In genomic region chr2:26022258-26022565, GRCm38 (mm10) we compare ENCODE assay signal across 8 mouse cellular contexts. TPM values are rescaled to one million over a fixed set of nuclear protein-coding genes. Genes with fewer than 3 reads are reported as not detected.
DNase-seq lines count a peak whose midpoint lies in the region; ATAC-seq and TF ChIP-seq lines count a peak whose summit lies in the region.

No protein-coding gene starts in this region.

- peak overlapping the region; percentile 30 for H3K4me2 ChIP-seq in kidney, embryonic 14.5 days (replicated peaks; ENCODE audit: low read depth, low read length)
- peak overlapping the region; percentile 42 for H3K4me2 ChIP-seq in hindbrain, embryonic 13.5 days
- peak overlapping the region; percentile 39; the same call in 1 of the 2 replicates for H3K4me2 ChIP-seq in midbrain, embryonic 12.5 days (replicated peaks)

- intact Hi-C loops in left cerebral cortex, postnatal 25 days (cut with DNase I): no loop called here

- no peak overlapping the region for H3K27ac ChIP-seq in kidney, embryonic 14.5 days (ENCODE audit: low read depth, low read length)
- H3K27ac ChIP-seq in bone marrow macrophage, adult 2 months (ENCODE audit: insufficient read depth, low read depth, low read length): no peak overlapping the region
- no peak overlapping the region for H3K27ac ChIP-seq in hindbrain, embryonic 13.5 days
- no peak overlapping the region for H3K27ac ChIP-seq in midbrain, embryonic 12.5 days (replicated peaks)

- H3K4me3 ChIP-seq in kidney, embryonic 14.5 days (ENCODE audit: low read length): peak overlapping the region; percentile 87; the same call in 1 of the 2 replicates
- peak overlapping the region; percentile 52; the same call in 1 of the 2 replicates for H3K4me3 ChIP-seq in bone marrow macrophage, adult 2 months (ENCODE audit: insufficient read depth, low read length)
- H3K4me3 ChIP-seq in hindbrain, embryonic 13.5 days: no peak overlapping the region
- H3K4me3 ChIP-seq in midbrain, embryonic 12.5 days: no peak overlapping the region

- no peak overlapping the region for H3K9ac ChIP-seq in kidney, embryonic 14.5 days (ENCODE audit: low read depth, low read length)
- H3K9ac ChIP-seq in hindbrain, embryonic 13.5 days: no peak overlapping the region
- no peak overlapping the region for H3K9ac ChIP-seq in midbrain, embryonic 12.5 days (replicated peaks)

- TF ChIP-seq CTCF in bone marrow macrophage, adult 2 months (IDR thresholded peaks at IDR 0.05; ENCODE audit: low read depth, low read length): no peak

- ATAC-seq in kidney, embryonic 14.5 days (ENCODE audit: low FRiP score, low TSS enrichment): no peak
- ATAC-seq in hindbrain, embryonic 13.5 days (ENCODE audit: low FRiP score): no peak
- peak; percentile 29; the same call in 1 of the 2 replicates for ATAC-seq in midbrain, embryonic 12.5 days (ENCODE audit: low FRiP score, low read depth)

- no peak for DNase-seq in kidney, postnatal 10 days
- no peak for DNase-seq in cerebellum, adult 9-10 months
- no peak for DNase-seq in layer of hippocampus, postnatal 10 days (ENCODE audit: low spot score in 2 of 2)
- DNase-seq in left cerebral cortex, postnatal 25 days (ENCODE audit: low spot score in 2 of 2): no peak

- no peaks in the 10 kb centered on the region for H3K27me3 ChIP-seq in kidney, embryonic 14.5 days (ENCODE audit: control insufficient read depth, insufficient read depth, low read length)
- no peaks in the 10 kb centered on the region for H3K27me3 ChIP-seq in hindbrain, embryonic 13.5 days
- H3K27me3 ChIP-seq in midbrain, embryonic 12.5 days: no peaks in the 10 kb centered on the region

- H3K4me1 ChIP-seq in kidney, embryonic 14.5 days (ENCODE audit: control insufficient read depth, insufficient read depth, low read length): peaks cover 11% of the 10 kb centered on the region
- peaks cover 30% of the 10 kb centered on the region for H3K4me1 ChIP-seq in bone marrow macrophage, adult 2 months (ENCODE audit: control insufficient read depth, insufficient read depth, low read length)
- H3K4me1 ChIP-seq in hindbrain, embryonic 13.5 days (replicated peaks): peaks cover 37% of the 10 kb centered on the region
- peaks cover 15% of the 10 kb centered on the region for H3K4me1 ChIP-seq in midbrain, embryonic 12.5 days

- no peaks in the 10 kb centered on the region for H3K9me3 ChIP-seq in kidney, embryonic 14.5 days (ENCODE audit: control insufficient read depth, low read length)
- H3K9me3 ChIP-seq in hindbrain, embryonic 13.5 days: no peaks in the 10 kb centered on the region
- H3K9me3 ChIP-seq in midbrain, embryonic 12.5 days: no peaks in the 10 kb centered on the region

- TF ChIP-seq POLR2A in bone marrow macrophage, adult 2 months (IDR thresholded peaks at IDR 0.05; ENCODE audit: borderline replicate concordance, low read depth, low read length): no peak

- H3K36me3 ChIP-seq in kidney, embryonic 14.5 days (ENCODE audit: control insufficient read depth, insufficient read depth, low read length): no peaks in the 10 kb centered on the region; the same call in 1 of the 2 replicates
- H3K36me3 ChIP-seq in hindbrain, embryonic 13.5 days: no peaks in the 10 kb centered on the region
- no peaks in the 10 kb centered on the region for H3K36me3 ChIP-seq in midbrain, embryonic 12.5 days

- WGBS in kidney, embryonic 14.5 days: 91% methylated on average over 8 of the region's 8 CpGs
- 85% methylated on average over 8 of the region's 8 CpGs for WGBS in hindbrain, embryonic 13.5 days
- 86% methylated on average over 7 of the region's 8 CpGs for WGBS in midbrain, embryonic 12.5 days

RNA-seq across cellular contexts. Expression of gene Ubac1, which starts 0.7 kb away (rescaled TPM):
- 80.0 and 94.3 TPM in 2 replicates for polyA plus RNA-seq in kidney, embryonic 14.5 days (2014; fragmentation: Nextera tagmentation; extraction: Ambion mirVana)
- 42.9 and 45.5 TPM in 2 replicates for polyA plus RNA-seq in bone marrow macrophage, adult 2 months (2012; ENCODE audit: insufficient read depth, insufficient read length, missing spikeins)
- polyA plus RNA-seq in hindbrain, embryonic 13.5 days (2015; fragmentation: Nextera tagmentation; extraction: Ambion mirVana): 111 and 114 TPM in 2 replicates
- 91.9 and 93.3 TPM in 2 replicates for polyA plus RNA-seq in midbrain, embryonic 12.5 days (2016; fragmentation: Nextera tagmentation; extraction: Ambion mirVana)
- 10 to 100 TPM; 70.1 to 70.8 TPM for total RNA-seq in layer of hippocampus, postnatal 10 days (2021)
- 10 to 100 TPM; 59.1 to 68.2 TPM for total RNA-seq in left cerebral cortex, postnatal 25 days (2021)

RNA-seq across cellular contexts. Expression of gene Camsap1, which starts 39.1 kb away (rescaled TPM):
- polyA plus RNA-seq in kidney, embryonic 14.5 days (2014; fragmentation: Nextera tagmentation; extraction: Ambion mirVana): 12.6 and 24.8 TPM in 2 replicates
- 11.3 and 12.0 TPM in 2 replicates for polyA plus RNA-seq in bone marrow macrophage, adult 2 months (2012; ENCODE audit: insufficient read depth, insufficient read length, missing spikeins)
- 50.8 and 68.5 TPM in 2 replicates for polyA plus RNA-seq in hindbrain, embryonic 13.5 days (2015; fragmentation: Nextera tagmentation; extraction: Ambion mirVana)
- 66.4 and 91.9 TPM in 2 replicates for polyA plus RNA-seq in midbrain, embryonic 12.5 days (2016; fragmentation: Nextera tagmentation; extraction: Ambion mirVana)
- total RNA-seq in layer of hippocampus, postnatal 10 days (2021): 100 to 1,000 TPM; 121 to 140 TPM
- total RNA-seq in left cerebral cortex, postnatal 25 days (2021): 100 to 1,000 TPM; 148 to 162 TPM

Comparison
In these comparisons a context has a peak if more than half of its experiments do, and no peak if none do; other contexts are left out.
1. H3K4me3 ChIP-seq: peak in kidney, embryonic 14.5 days (single experiment) and bone marrow macrophage, adult 2 months (single experiment); none in hindbrain, embryonic 13.5 days (single experiment) and midbrain, embryonic 12.5 days (single experiment).
2. Peak in every context shown above with its lines, with median percentiles within 50 percentile points of each other: H3K4me2 ChIP-seq.